Mouse (Mus musculus): ENCODE measurements around the gene 1810024B03Rik. TPM values are rescaled to one million over a fixed set of nuclear protein-coding genes. Genes with fewer than 3 reads are reported as not detected.

Gene 1810024B03Rik
- total and polyA plus RNA-seq, 3 experiments: 0.77 to 1.2 (median 0.93) TPM

- DNase-seq (ENCODE audit: extremely low read depth): peak; percentile 34
- H3K79me2 ChIP-seq (replicated peaks; ENCODE audit: control insufficient read depth, extremely low read depth, insufficient read depth, poor library complexity, severe bottlenecking): peaks cover 17% of the 10 kb centered on the region
- H3K9me3 ChIP-seq (replicated peaks; ENCODE audit: low read length): no peaks in the 10 kb centered on the region
- TF ChIP-seq ZKSCAN1 (IDR thresholded peaks at IDR 0.05; ENCODE audit: borderline replicate concordance, low read depth, low read length) (no peak), SMC3 (IDR thresholded peaks at IDR 0.05; ENCODE audit: low read depth, low read length) (peak; percentile 51), RAD21 (IDR thresholded peaks at IDR 0.05; ENCODE audit: low read depth, low read length) (no peak; the same call in 1 of the 2 replicates), CTCF (conservative IDR thresholded peaks at IDR 0.05 in 1 of 2, IDR thresholded peaks at IDR 0.05 in 1 of 2; ENCODE audit: low read depth in 2 of 2, low read length in 2 of 2) (peak in 1 of 2 experiments; percentile 57; a peak in 2 of 4 replicates), CHD1 (IDR thresholded peaks at IDR 0.05; ENCODE audit: low read depth, low read length) (no peak; the same call in 1 of the 2 replicates)
- H3K27ac ChIP-seq (ENCODE audit: insufficient read depth, low read depth): no peak overlapping the region
- H3K4me2 ChIP-seq (ENCODE audit: insufficient read depth, low read depth, poor library complexity, severe bottlenecking): peak overlapping the region; percentile 89
- no peaks in the 10 kb centered on the region for H3K27me3 ChIP-seq (replicated peaks)
- in situ Hi-C loops (cut with MboI; ENCODE audit: low pct_ligation_motif_present, low pct_unique_long_range_greater_than_20kb, low sequenced_read_pairs): no loop called here
- dilution Hi-C loops (cut with MboI; ENCODE audit: extremely low pct_ligation_motif_present, extremely low pct_unique_long_range_greater_than_20kb, low sequenced_read_pairs): no loop called here
- peak overlapping the region; percentile 74 to 96 (median 95) for H3K4me3 ChIP-seq (replicated peaks in 1 of 3; ENCODE audit: low read depth in 2 of 3, low read length in 2 of 3, poor library complexity in 1 of 3)
- peak overlapping the region; percentile 79 for H3K9ac ChIP-seq (ENCODE audit: insufficient read depth, low read depth)
- H3K4me1 ChIP-seq (ENCODE audit: control insufficient read depth in 1 of 2, insufficient read depth in 2 of 2): peaks cover 5 to 31% of the 10 kb centered on the region in 2 experiments
- peaks cover 27 to 58% of the 10 kb centered on the region in 2 experiments for H3K36me3 ChIP-seq (replicated peaks in 1 of 2; ENCODE audit: control insufficient read depth in 1 of 2, insufficient read depth in 1 of 2, low read length in 1 of 2)
Observed at GRCm38 (mm10) chr2:127248334-127249004, 40.4 kb upstream of the 1810024B03Rik start.

DNA sequence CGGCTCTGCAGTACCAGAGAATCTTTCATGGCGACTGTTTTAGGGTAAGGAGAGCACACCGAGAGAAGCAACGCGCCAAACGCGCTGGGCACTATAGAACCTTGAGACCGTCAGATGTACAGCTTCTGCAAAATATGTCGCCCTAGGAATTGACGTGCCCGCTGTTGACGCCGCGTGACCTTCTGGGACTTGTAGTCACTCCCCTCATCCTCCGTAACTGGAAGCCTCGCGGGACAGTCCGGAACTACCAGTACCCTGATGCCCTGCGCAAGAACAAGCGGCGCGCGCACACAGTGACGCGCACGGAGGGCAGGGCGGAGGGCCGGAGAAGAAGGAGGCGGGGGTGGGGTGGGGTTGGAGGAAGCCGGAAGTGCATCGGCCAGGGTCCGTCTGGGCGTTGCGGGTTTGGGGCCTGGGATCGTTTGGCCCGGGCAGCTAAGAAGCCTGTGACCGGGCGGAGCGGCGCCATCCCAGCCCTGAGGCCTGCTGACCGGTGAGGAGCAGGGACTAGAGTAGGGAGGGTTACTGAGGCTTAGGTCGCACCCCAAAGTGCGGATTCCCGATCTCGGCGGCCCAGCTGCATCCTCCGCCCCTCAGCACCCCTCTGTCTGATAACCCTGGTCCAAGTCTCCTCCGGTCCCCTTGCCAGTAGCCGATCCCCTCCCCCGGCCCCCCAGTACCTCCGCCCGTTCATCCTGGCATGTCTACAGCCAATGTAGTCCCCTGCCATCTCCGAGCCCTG is 39.7 kb upstream of the 1810024B03Rik start, which contains the start of the genes Ciao1 and Tmem127:
Ciao1 (minus strand) TSS at position 225 of the 742 bp plus-strand sequence.
Tmem127 (plus strand) TSS at position 317 of the 742 bp plus-strand sequence.
- Histone ChIP-seq H3K27me3 (replicated peaks) (no peaks in the 10 kb centered on the region), H3K4me2 (ENCODE audit: insufficient read depth, low read depth, poor library complexity, severe bottlenecking) (peak within 1 kb of the TSS; percentile 99), H3K36me3 (replicated peaks in 1 of 2; ENCODE audit: control insufficient read depth in 1 of 2, insufficient read depth in 1 of 2, low read length in 1 of 2) (peaks cover 30 to 61% of the 10 kb centered on the region in 2 experiments), H3K27ac (ENCODE audit: insufficient read depth, low read depth) (no peak within 1 kb of the TSS), H3K4me3 (replicated peaks in 1 of 3; ENCODE audit: low read depth in 2 of 3, low read length in 2 of 3, poor library complexity in 1 of 3) (peak within 1 kb of the TSS; percentile 88 to 96 (median 96)), H3K4me1 (ENCODE audit: control insufficient read depth in 1 of 2, insufficient read depth in 2 of 2) (peaks cover 5 to 31% of the 10 kb centered on the region in 2 experiments), H3K79me2 (replicated peaks; ENCODE audit: control insufficient read depth, extremely low read depth, insufficient read depth, poor library complexity, severe bottlenecking) (peaks cover 17% of the 10 kb centered on the region), H3K9ac (ENCODE audit: insufficient read depth, low read depth) (peak within 1 kb of the TSS; percentile 88), H3K9me3 (replicated peaks; ENCODE audit: low read length) (no peaks in the 10 kb centered on the region)
- peak; percentile 99 for DNase-seq (ENCODE audit: extremely low read depth)
- peak; percentile 95 for TF ChIP-seq NRF1 (IDR thresholded peaks at IDR 0.05; ENCODE audit: low read depth, low read length)
- peak; percentile 98 for TF ChIP-seq SIN3A (IDR thresholded peaks at IDR 0.05; ENCODE audit: low read length)
- peak; percentile 98 for TF ChIP-seq CHD2 (IDR thresholded peaks at IDR 0.05; ENCODE audit: low read length)
- TF ChIP-seq ZNF384 (IDR thresholded peaks at IDR 0.05; ENCODE audit: low read depth, low read length): no peak
- peak; percentile 71 for TF ChIP-seq NELFE (IDR thresholded peaks at IDR 0.05; ENCODE audit: low read depth, low read length)
- peak; percentile 70; the same call in 1 of the 2 replicates for TF ChIP-seq GABPA (IDR thresholded peaks at IDR 0.05; ENCODE audit: insufficient replicate concordance, low read depth, low read length)
- TF ChIP-seq RCOR1 (conservative IDR thresholded peaks at IDR 0.05; ENCODE audit: low read depth, low read length): no peak
- TF ChIP-seq MAZ (IDR thresholded peaks at IDR 0.05; ENCODE audit: low read depth, low read length): peak; percentile 81
- TF ChIP-seq HCFC1 (IDR thresholded peaks at IDR 0.05; ENCODE audit: low read depth, low read length): peak; percentile 97
- TF ChIP-seq USF1 (IDR thresholded peaks at IDR 0.05; ENCODE audit: low read depth, low read length): peak; percentile 52
- peak; percentile 92 for TF ChIP-seq MXI1 (IDR thresholded peaks at IDR 0.05; ENCODE audit: low read depth, low read length)
- no peak for TF ChIP-seq BHLHE40 (IDR thresholded peaks at IDR 0.05; ENCODE audit: low read depth, low read length)
- peak; percentile 95 for TF ChIP-seq ELF1 (IDR thresholded peaks at IDR 0.05; ENCODE audit: low read depth, low read length)
- 0 out of 2 replicates have a peak, but pooled peaks have one; percentile 63 for TF ChIP-seq TBP (conservative IDR thresholded peaks at IDR 0.05; ENCODE audit: low read depth, low read length)
- TF ChIP-seq MAX (IDR thresholded peaks at IDR 0.05; ENCODE audit: low read length): peak; percentile 49; the same call in 1 of the 2 replicates
- TF ChIP-seq MYC (IDR thresholded peaks at IDR 0.05; ENCODE audit: low read depth, low read length): 0 out of 2 replicates have a peak, but pooled peaks have one; percentile 70
- no peak for TF ChIP-seq RAD21 (IDR thresholded peaks at IDR 0.05; ENCODE audit: low read depth, low read length)
- peak; percentile 96; the same call in 1 of the 2 replicates for TF ChIP-seq KAT2A (IDR thresholded peaks at IDR 0.05; ENCODE audit: insufficient replicate concordance, low read length)
- 0 out of 2 replicates have a peak, but pooled peaks have one; percentile 48 for TF ChIP-seq USF2 (conservative IDR thresholded peaks at IDR 0.05; ENCODE audit: low read depth, low read length)
- TF ChIP-seq POLR2A (IDR thresholded peaks at IDR 0.05; ENCODE audit: low read depth, low read length): peak; percentile 82
- dilution Hi-C loops (cut with MboI; ENCODE audit: extremely low pct_ligation_motif_present, extremely low pct_unique_long_range_greater_than_20kb, low sequenced_read_pairs) (no loop called here), in situ Hi-C loops (cut with MboI; ENCODE audit: low pct_ligation_motif_present, low pct_unique_long_range_greater_than_20kb, low sequenced_read_pairs) (no loop called here)

Data from CH12.LX (cell line).